Mouse (Mus musculus) limb, embryonic 11.5 days (tissue): ENCODE measurements around the gene Apopt1. TPM values are rescaled to one million over a fixed set of nuclear protein-coding genes. Genes with fewer than 3 reads are reported as not detected.

Source experiments
- ATAC-seq: fragments of 200-750 bp; cut with Nextera tagmentation; 2 replicates; pipeline ENCODE4 v1.8.0; 2017; ENCODE audit warnings: low read depth; ENCODE audit not compliant: insufficient number of reproducible peaks, low FRiP score, low TSS enrichment
- DNase-seq: peaks from one replicate; pipeline ENCODE4 v3.0.0-alpha.2; 2015; ENCODE audit warnings: low spot score
- H3K27ac ChIP-seq: fragments of 300-500 bp; sonication (generic); replicated peaks from 2 replicates; pipeline ENCODE4 v1.5.1; 2014; ENCODE audit warnings: low read depth, mild to moderate bottlenecking, low read length
- H3K27me3 ChIP-seq: fragments of 300-500 bp; sonication (generic); 2 replicates; pipeline ENCODE4 v1.6.1; 2014; ENCODE audit warnings: mild to moderate bottlenecking, low read length, mixed read lengths; ENCODE audit not compliant: control insufficient read depth, insufficient read depth
- H3K36me3 ChIP-seq: fragments of 300-500 bp; sonication (generic); 2 replicates; pipeline ENCODE4 v1.6.1; 2014; ENCODE audit warnings: mild to moderate bottlenecking, low read length, moderate library complexity, mixed read lengths; ENCODE audit not compliant: control insufficient read depth, insufficient read depth
- H3K4me1 ChIP-seq: fragments of 300-500 bp; sonication (generic); 2 replicates; pipeline ENCODE4 v1.6.1; 2014; ENCODE audit warnings: low read length, mixed read lengths; ENCODE audit not compliant: control insufficient read depth, insufficient read depth
- H3K4me2 ChIP-seq: fragments of 300-500 bp; sonication (generic); 2 replicates; pipeline ENCODE4 v1.6.1; 2014; ENCODE audit warnings: low read depth, mild to moderate bottlenecking, moderate library complexity; ENCODE audit not compliant: severe bottlenecking
- H3K4me3 ChIP-seq: fragments of 300-500 bp; sonication (generic); 2 replicates; pipeline ENCODE4 v1.5.1; 2014; ENCODE audit warnings: low read depth, low read length
- H3K9ac ChIP-seq: fragments of 300-500 bp; sonication (generic); 2 replicates; pipeline ENCODE4 v1.6.1; 2014; ENCODE audit warnings: mild to moderate bottlenecking, low read length
- H3K9me3 ChIP-seq: fragments of 300-500 bp; sonication (generic); 2 replicates; pipeline ENCODE4 v1.6.1; 2016; ENCODE audit warnings: low read length; ENCODE audit not compliant: control insufficient read depth
- WGBS: fragments of 180-500 bp; shearing (Covaris S2); extraction: QIAGEN DNeasy Blood & Tissue Kit; methylation state at CpG from one replicate; pipeline ENCODE4 v1.1.7; 2014; 5-methylcytosine and 5-hydroxymethylcytosine counted together
- polyA plus RNA-seq: library from polyadenylated mRNA; unstranded; fragments of >200 nt; fragmentation: Nextera tagmentation; extraction: Ambion mirVana; gene quantifications from 2 replicates; pipeline ENCODE4 v1.2.1, GENCODE M21; 2014

The Apopt1 gene
- polyA plus RNA-seq, 1 experiment from 2014 or later: 55.1 TPM

DNA sequence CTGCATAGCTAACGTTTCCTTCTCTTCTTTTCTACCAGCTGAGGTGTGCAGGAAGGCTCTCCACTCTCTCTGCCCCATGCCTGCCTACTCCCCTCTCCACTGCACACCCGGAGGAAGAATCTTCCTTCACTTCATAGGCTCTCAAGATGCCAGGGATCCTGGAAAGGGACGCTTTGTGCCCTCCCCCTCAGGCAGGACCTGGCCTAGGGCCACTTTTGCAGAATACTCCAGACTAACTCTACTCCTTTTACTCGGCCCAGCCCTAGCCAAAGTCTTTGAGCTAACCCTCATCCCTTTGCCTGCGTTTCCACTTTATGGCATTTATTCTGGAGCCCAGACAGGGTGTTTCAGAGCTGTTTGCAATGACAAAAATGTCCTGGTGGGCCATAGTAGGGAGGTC is 35.6 kb upstream of the Apopt1 start:
- Histone ChIP-seq H3K9me3 (no peaks in the 10 kb centered on the region), H3K36me3 (0 out of 2 replicates have a peak, but pooled peaks cover 2% of the 10 kb centered on the region), H3K4me2 (peak overlapping the region; percentile 95), H3K27me3 (peaks cover 19% of the 10 kb centered on the region), H3K27ac (peak overlapping the region; percentile 85), H3K4me3 (peak overlapping the region; percentile 95), H3K4me1 (peaks cover 9% of the 10 kb centered on the region), H3K9ac (peak overlapping the region; percentile 70)
- 23% methylated on average over 5 of the region's 5 CpGs for WGBS
- ATAC-seq (0 out of 2 replicates have a peak, but pooled peaks have one; percentile 3), DNase-seq (no peak)

DNA sequence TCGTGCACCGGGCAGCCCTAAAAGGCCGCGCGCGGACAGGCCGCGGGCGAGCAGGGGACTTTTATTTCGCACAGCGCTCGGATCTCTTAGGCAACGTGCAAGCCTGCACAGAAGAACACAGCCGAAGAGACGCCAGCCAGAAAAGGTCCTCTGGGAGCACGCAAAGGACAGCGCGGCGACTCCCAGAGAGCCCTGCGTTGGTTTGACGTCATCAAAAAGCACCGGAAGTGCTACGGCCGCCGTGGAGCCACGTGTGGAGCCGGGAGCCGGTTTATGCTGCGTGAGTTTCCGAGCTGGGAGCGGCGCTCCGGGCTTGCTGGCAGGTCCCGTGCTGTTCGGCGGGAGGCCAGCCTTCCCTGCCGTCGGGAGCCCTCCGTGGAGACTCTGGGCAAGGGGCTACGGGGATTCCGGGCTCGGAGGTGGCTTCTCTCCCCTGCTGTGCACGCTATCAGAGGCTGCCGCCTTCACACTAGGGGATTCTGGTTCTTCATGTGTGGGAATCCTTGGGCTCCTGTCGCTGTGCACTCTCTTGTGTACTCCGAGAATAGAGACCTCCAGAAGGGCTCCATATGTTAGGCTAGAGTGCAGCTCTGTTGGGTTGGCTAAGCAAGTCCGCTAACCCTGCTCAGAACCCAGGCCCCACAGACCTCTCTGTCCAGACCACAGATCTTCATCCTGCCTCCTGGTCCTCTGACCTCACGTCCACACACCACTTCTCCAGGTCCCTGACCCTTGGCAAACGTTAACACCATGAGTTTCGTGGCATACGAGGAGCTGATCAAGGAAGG is 35.0 kb upstream of the Apopt1 start, which contains the start of gene Trmt61a:
Gene Trmt61a, plus strand, starts transcription at position 224 of the 788 bp plus-strand sequence.
- H3K4me3 ChIP-seq: peak within 1 kb of the TSS; percentile 95
- H3K4me1 ChIP-seq: peaks cover 6% of the 10 kb centered on the region
- peak within 1 kb of the TSS; percentile 70 for H3K9ac ChIP-seq
- peak within 1 kb of the TSS; percentile 95 for H3K4me2 ChIP-seq
- H3K36me3 ChIP-seq: 0 out of 2 replicates have a peak, but pooled peaks cover 2% of the 10 kb centered on the region
- DNase-seq: peak; percentile 97
- H3K27ac ChIP-seq: peak within 1 kb of the TSS; percentile 85
- under 1% methylated on average over 51 of the region's 51 CpGs for WGBS
- no peaks in the 10 kb centered on the region for H3K9me3 ChIP-seq
- H3K27me3 ChIP-seq: peaks cover 12% of the 10 kb centered on the region
- peak; percentile 85 for ATAC-seq

DNA sequence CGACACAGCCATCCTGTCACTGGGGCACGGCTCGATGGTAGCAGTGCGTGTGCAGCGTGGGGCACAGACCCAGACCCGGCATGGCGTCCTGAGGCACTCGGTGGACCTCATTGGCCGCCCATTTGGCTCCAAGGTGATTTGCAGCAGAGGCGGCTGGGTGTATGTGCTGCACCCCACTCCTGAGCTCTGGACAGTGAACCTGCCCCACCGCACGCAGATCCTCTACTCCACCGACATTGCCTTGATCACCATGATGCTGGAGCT is 34.5 kb upstream of the Apopt1 start:
- H3K36me3 ChIP-seq: 0 out of 2 replicates have a peak, but pooled peaks cover 2% of the 10 kb centered on the region
- H3K27me3 ChIP-seq: peaks cover 9% of the 10 kb centered on the region
- no peak for ATAC-seq
- no peaks in the 10 kb centered on the region for H3K9me3 ChIP-seq
- no peak overlapping the region for H3K27ac ChIP-seq
- H3K4me3 ChIP-seq: peak overlapping the region; percentile 95
- H3K9ac ChIP-seq: peak overlapping the region; percentile 70
- H3K4me1 ChIP-seq: peaks cover 6% of the 10 kb centered on the region
- peak overlapping the region; percentile 95 for H3K4me2 ChIP-seq
- 6% methylated on average over 13 of the region's 13 CpGs for WGBS
- no peak for DNase-seq

DNA sequence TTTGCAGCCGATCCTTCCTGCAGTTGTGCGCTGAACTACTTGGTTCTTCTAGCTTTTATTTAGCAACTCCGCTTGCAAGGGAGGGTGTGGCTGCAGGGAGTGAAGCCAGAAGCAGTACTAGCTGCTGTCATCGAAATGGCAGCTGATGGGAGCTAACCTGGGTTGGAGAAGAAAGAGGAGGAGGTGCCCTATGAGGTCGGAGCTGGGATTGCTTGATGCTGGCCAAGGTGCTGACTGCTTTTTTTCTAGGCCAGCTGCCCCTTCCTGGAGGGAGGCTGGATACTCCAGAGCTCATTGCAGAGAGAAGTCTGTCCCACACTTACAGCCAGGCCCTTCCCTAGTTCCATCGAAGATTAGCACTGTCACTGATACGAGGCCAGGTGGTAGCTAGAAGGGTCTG is 34.1 kb upstream of the Apopt1 start:
- Histone ChIP-seq H3K9ac (no peak overlapping the region), H3K9me3 (no peaks in the 10 kb centered on the region), H3K4me2 (peak overlapping the region; percentile 95), H3K27ac (no peak overlapping the region), H3K4me3 (peak overlapping the region; percentile 95), H3K27me3 (peaks cover 5% of the 10 kb centered on the region), H3K4me1 (peaks cover 6% of the 10 kb centered on the region), H3K36me3 (0 out of 2 replicates have a peak, but pooled peaks cover 2% of the 10 kb centered on the region)
- 57% methylated on average over 7 of the region's 7 CpGs for WGBS
- ATAC-seq (no peak), DNase-seq (no peak)

DNA sequence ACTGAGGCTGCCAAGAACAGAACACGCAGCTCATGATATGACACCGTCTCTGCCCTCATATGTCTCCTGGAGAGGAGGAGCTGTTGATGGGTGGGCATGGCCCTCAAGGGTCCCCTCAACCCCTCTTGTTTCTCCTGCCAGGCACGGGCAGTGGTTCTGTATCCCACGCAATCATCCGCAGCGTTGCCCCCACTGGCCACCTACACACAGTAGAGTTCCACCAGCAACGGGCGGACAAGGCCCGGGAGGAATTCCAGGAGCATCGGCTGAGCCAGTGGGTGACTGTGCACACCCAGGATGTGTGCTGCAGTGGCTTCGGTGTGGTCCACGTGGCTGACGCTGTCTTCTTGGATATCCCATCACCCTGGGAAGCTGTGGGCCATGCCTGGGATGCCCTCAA is 32.4 kb upstream of the Apopt1 start:
- no peak for DNase-seq
- Histone ChIP-seq H3K4me3 (no peak overlapping the region), H3K9ac (no peak overlapping the region), H3K27ac (no peak overlapping the region), H3K4me2 (no peak overlapping the region), H3K9me3 (no peaks in the 10 kb centered on the region), H3K36me3 (0 out of 2 replicates have a peak, but pooled peaks cover 2% of the 10 kb centered on the region), H3K27me3 (no peaks in the 10 kb centered on the region), H3K4me1 (peaks cover 6% of the 10 kb centered on the region)
- WGBS: 94% methylated on average over 13 of the region's 13 CpGs
- ATAC-seq: no peak

DNA sequence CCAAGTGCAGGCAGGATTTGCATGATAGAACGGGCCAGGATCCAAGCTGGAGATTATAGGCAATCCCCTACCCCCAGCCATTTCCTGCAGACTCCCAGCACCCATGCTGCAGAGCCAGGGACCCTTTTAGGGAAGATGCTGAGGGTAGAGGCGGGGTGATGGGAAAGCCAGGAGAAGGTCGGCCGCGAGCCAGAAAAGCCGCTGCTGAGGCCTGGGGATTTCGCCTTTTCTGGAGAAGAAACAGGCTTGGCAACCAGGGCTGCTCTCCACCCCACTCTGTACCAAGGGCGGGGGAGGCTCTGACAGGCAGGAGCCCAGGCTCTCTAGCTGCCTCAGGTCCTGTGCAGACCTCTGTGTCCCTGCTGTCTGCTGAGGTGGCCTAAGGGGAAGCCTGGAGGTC is 31.8 kb upstream of the Apopt1 start:
- DNase-seq (no peak), ATAC-seq (no peak)
- 0 out of 2 replicates have a peak, but pooled peaks cover 2% of the 10 kb centered on the region for H3K36me3 ChIP-seq
- peaks cover 6% of the 10 kb centered on the region for H3K4me1 ChIP-seq
- H3K9ac ChIP-seq: no peak overlapping the region
- no peak overlapping the region for H3K4me3 ChIP-seq
- H3K4me2 ChIP-seq: no peak overlapping the region
- no peaks in the 10 kb centered on the region for H3K9me3 ChIP-seq
- WGBS: 82% methylated on average over 8 of the region's 8 CpGs
- no peaks in the 10 kb centered on the region for H3K27me3 ChIP-seq
- H3K27ac ChIP-seq: no peak overlapping the region

DNA sequence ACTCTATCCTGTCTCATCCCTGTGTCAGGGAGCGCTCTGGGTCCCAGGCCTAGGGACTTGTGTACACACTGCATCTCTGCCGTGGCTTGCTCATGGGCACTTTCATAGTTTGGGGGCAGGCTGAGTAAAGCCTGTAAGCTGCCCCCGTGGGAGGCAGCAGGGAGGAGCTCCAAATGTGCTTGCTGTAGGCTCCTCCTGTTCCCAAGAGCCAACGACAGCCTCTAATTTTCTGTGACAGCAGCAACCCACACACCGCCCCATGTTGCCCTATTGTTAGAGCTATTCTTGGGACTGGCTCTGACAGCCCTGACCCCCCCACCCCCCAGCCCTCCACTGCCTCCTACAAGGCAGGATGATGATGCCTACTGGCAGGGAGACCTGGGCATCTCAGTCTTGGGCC is 31.1 kb upstream of the Apopt1 start:
- ATAC-seq (no peak), DNase-seq (no peak)
- WGBS: 84% methylated on average over 5 of the region's 5 CpGs
- Histone ChIP-seq H3K4me2 (no peak overlapping the region), H3K4me3 (no peak overlapping the region), H3K27me3 (no peaks in the 10 kb centered on the region), H3K9me3 (no peaks in the 10 kb centered on the region), H3K9ac (no peak overlapping the region), H3K4me1 (peaks cover 6% of the 10 kb centered on the region), H3K36me3 (0 out of 2 replicates have a peak, but pooled peaks cover 2% of the 10 kb centered on the region), H3K27ac (no peak overlapping the region)

DNA sequence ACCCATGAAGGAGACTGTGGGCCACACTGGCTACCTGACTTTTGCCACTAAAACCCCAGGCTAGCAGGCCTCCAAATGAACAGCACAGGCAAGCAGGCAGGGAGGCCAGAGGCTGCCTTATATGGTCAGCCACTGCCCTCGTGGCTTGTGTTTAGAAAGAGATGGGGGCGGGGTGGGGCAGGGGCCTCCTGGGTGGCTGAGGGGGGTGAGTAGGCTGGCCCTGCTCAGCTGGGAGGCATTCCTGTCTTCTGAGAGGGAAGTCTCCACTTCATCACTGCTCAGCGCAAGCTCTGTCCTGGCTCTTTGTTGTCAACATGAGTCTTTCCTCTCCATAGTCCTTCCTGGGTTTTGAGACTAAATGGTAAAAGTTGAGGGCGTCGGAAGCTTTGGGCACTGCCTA is 30.3 kb upstream of the Apopt1 start:
- 0 out of 2 replicates have a peak, but pooled peaks cover 2% of the 10 kb centered on the region for H3K36me3 ChIP-seq
- no peaks in the 10 kb centered on the region for H3K27me3 ChIP-seq
- no peak overlapping the region for H3K9ac ChIP-seq
- WGBS: 65% methylated on average over 5 of the region's 5 CpGs
- DNase-seq (no peak), ATAC-seq (no peak)
- no peak overlapping the region for H3K27ac ChIP-seq
- peaks cover 6% of the 10 kb centered on the region for H3K4me1 ChIP-seq
- no peaks in the 10 kb centered on the region for H3K9me3 ChIP-seq
- no peak overlapping the region for H3K4me2 ChIP-seq
- no peak overlapping the region for H3K4me3 ChIP-seq
